Mouse (Mus musculus) monocyte, adult 2 months (primary cell): ENCODE results near the gene AI413582.

Source experiments
- DNase-seq, 2 experiments: peaks; one replicate each; pipeline ENCODE4 v3.0.0; 2022; ENCODE audit warnings: low spot score in 2 of 2, low read depth in 1 of 2

The AI413582 gene

DNA sequence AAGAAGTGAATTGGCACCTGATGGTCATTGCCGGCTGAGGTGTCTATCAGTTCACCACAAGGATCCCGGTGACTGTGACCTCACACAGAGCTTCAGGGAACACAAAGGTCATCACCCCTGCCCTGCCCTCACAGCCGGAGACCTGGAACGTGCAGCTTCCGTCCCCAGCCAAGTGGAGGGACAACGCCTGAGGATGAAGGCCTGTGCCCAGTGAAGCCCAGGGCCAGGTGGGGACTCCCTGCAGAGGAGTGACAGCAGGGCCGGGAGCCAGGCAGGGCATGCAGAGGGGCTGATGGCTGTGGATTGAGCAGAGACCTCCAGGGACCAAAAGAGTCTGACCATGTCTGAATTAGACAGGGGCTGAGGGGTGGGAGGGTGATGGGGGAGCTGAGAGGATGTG lies 42.4 kb downstream of the AI413582 start:
- no peak for DNase-seq

DNA sequence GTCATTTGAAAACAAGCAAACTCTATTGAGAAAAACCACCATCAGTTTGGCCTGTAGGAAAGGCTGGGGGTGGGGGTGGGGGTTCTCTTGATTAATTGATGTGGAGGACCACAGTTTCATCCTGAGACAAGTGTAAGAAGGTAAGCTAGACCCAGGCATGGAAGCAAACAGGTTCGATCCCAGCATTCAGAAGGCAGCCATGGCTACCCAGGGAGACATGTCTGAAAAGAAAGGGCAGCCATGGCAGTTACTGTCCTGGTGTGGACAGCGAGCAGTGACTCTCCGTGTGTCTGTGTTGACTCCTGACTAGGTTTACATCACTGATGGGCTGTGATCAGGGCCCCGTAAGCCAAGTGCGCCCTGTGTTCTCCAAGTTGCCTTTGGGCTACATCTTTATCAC lies 44.3 kb downstream of the AI413582 start, which contains the start of gene Grm4:
TSS of gene Grm4 (minus strand) at position 101 of the 400 bp plus-strand sequence.
- no peak for DNase-seq

DNA sequence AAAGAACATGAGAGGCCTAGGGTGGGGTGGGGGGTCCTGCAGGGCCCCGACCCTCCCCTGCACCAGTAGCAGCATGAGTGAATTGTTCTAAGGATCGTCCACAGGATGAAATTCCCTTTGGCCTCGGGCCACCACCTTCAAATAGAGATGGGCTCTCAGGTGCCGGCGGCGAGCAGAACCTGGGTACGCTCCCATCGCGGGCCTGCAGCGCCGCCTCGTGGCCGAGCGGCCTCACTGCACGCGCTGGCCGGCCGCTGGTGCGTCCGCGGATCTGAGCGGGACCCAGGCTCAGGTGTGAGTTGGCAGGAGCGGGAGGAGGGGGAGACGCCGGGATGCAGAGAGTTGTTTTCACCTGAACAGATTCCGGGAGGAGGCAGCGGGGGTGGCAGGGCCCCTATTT lies 45.0 kb downstream of the AI413582 start:
- no peak for DNase-seq

DNA sequence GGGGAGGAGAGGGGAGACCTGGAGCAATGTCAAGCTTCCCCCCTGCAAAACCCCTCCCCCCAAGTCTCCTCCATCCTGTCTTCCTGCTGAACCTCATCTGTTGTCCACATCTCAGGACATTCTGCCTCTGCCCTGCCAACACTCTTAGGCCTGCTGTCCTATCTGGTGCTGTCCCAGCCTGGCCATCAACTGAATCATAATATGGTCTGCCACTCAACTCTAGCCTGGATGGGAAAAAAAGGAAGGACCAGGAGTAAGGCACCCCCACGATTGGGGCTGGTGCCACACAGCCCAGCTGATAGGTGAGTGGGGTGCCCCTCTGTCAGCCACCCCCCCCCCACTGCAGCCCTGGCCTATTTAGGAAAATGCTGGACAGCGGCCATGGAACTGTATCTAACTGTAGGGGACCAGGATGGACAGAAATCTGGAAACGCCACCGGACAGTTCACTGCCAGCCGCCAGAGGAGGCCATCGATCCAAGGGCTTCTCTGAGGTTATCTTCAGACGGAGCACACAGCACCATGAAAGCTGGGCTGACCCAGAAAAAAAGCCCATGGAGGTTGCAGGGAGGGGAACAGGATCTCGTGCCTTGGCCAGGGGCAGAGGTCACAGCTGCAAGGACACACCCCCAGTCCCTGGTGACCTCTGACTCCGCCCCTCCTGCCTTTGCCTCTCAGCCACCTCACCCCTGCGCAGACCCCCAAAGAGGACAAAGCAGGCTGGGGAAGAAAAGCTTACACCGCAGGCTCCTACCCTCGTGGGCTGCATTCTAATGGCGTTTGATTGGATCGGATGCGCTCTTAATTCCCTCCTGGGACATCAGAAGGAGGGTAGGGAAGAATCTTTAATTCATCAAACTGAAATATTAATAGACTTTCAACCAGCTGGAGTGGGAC lies 46.6 kb downstream of the AI413582 start:
- DNase-seq: no peak

DNA sequence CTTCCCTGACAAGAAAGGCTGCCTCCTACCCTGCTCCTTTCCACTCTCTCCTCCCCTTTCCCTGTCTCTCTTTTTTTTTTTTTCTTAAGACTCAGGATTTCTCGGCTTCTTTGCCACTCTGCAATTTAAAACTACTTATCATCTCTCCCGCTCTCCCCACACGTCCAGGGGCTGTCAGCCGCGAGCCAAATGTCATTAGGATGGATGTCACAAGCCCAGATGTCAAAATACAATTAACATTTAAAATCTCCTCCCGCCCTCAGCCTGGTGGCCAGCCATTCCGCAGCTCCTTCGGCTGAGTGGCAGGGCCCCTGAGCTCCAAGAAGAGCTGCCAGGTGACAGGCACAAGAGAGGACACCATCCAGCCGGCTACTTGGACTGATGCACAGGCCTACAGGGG lies 47.3 kb downstream of the AI413582 start:
- DNase-seq: no peak

DNA sequence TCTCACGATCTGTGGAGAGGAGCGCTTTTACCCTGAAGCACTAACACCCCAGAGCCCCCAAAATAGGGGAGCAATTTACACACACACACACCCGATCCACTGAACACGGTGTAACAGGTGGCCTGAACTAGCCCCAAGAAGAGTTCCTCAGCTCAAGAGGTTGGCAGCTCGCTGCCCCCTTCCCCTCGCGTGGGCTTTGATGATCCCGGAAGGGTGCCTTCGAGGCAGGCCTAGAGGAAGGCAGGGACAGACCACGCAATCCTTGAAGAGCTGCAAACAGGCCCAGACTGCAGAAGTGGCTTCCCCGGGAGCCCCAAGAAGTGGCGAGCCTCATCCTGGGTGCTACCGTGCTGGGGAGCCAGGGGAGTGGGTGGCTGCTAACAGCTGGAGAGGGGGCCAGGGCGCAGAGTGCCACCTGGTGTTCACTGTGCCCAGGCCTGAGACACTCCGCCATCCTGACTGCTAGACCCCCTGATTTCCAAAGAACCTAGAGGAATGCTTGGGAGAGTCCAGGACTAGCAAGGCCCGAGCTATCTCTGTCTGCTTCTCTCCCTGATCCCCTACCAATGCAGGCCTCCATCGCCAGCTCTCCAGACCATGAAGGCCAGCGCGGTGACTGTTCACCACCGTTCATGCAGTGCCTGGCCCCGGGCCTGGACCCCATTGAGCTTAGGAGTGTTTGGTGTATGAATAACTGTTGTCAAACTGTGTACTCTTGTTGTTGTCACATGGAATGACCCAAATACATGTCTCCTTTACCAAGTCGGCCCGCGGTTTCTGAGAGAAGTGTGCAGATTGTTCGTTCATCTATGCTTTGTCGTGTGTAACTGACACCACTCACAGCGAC lies 51.4 kb downstream of the AI413582 start:
- DNase-seq: no peak
